Mouse (Mus musculus): ENCODE data around the gene Baiap2l2. TPM values are rescaled to one million over a fixed set of nuclear protein-coding genes. Genes with fewer than 3 reads are reported as not detected.
A peak's percentile ranks its signal among the peaks of the same experiment; 100 is the strongest.

Gene Baiap2l2
- not detected in 2 replicates for total RNA-seq (2021)
- long read RNA-seq = 0 reads

- DNase-seq = no peak
Observed at GRCm38 (mm10) chr15:79285399-79285798, at the start of gene Baiap2l2. Gene Baiap2l2, minus strand, starts transcription at chr15:79285537.

GRCm38 (mm10) chr15:79333409-79333808 lies 48.1 kb upstream of the Baiap2l2 start:
- no peak for DNase-seq

DNA sequence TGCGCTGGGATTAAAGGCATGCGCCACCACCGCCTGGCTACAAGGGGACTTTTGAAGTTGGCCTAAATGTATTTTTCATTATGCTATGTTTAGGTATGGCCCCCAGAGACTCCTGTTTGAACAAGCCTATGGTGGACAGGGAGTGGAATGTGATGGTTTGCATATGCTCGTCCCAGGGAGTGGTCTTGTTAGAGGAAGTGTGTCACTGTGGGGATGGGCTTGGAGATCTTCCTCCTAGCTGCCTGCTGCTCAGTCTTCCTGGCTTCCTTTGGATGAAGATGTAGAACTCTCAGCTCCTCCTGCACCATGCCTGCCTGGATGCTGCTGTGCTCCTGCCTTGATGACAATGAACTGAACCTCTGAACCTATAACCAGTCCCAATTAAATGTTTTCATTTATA lies 45.2 kb upstream of the Baiap2l2 start:
- DNase-seq = no peak

GRCm38 (mm10) chr15:79329979-79330363 lies 44.6 kb upstream of the Baiap2l2 start:
- DNase-seq = no peak

DNA sequence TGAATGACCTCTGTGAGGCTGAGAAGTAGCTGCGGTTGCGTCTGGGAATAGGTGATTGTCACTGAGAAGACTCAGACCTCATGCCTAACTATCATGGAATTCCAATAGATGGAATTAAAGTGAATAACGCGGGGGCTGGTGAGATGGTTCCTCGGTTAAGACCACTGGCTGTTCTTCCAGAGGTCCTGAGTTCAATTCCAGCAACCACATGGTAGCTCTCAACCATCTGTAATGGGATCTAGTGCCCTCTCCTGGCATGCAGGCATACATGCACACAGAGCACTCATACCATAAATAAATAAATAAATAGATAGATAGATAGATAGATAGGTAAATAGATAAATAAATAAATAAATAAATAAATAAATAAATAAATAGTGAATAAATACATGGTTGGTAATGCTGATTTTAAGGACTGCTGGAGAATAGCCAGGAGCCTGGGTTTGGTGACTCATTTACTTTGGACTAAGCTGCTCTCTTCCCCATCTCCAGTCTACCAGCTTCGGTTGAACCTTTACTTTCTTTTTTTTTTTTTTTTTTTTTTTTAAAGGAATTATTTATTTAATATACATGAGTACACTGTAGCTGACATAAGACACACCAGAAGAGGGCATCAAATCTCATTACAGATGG lies 44.1 kb upstream of the Baiap2l2 start:
- no peak for DNase-seq

GRCm38 (mm10) chr15:79328939-79329275 lies 43.6 kb upstream of the Baiap2l2 start:
- no peak for DNase-seq

- peak; percentile 99 for DNase-seq
Observed at GRCm38 (mm10) chr15:79328058-79328938, 43.0 kb upstream of the Baiap2l2 start, which contains the start of gene Pla2g6. Gene Pla2g6, minus strand, starts transcription at chr15:79328390.

DNA sequence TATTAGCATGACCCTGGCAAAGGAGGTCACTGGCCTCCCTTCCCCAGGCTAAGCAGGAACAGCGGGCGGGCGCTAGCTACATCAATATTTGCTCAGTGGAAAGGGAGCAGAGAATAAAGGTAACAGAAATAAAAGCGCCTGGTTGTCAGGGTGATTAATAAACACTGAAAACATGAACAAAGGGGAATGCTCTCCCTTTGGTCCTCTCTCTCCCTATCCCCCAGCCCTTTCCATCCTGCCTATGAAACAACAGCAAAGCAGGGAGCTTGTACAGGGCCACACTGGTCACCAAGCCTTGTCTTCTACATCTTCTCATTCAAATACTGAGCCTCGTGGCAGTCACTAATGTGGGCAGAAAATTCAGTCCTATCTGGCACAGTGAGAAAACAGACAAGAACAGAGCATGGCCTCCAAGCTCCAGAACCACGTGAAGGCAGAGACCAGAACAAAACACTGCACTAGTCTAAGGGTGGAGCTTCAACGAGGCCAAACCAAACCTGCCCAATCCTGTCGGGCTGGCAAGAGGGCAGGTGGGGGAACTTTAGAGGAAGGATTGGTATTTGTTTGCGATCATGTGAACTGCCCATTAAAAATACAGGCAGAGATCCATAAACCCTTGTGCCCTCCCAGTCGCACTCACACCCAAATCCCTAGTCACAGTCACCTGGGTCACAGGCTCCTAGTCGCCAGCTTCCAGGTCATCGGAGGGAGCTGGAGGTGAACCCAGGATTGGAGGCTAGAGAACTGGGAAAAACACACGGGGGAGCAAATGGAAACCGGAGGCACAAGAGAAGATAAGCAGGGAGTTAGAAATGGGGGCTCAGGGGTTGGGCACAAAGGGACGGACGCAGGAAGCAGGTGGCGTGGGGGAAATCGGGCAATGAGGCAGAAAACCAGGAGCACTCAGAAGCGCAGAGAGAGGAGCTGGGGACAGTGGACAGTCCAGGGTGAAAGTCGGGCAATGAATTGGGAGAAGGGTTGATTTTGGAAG lies 41.9 kb upstream of the Baiap2l2 start:
- DNase-seq = peak; percentile 23

- no peak for DNase-seq
Observed at GRCm38 (mm10) chr15:79326264-79326663, 40.9 kb upstream of the Baiap2l2 start.

DNA sequence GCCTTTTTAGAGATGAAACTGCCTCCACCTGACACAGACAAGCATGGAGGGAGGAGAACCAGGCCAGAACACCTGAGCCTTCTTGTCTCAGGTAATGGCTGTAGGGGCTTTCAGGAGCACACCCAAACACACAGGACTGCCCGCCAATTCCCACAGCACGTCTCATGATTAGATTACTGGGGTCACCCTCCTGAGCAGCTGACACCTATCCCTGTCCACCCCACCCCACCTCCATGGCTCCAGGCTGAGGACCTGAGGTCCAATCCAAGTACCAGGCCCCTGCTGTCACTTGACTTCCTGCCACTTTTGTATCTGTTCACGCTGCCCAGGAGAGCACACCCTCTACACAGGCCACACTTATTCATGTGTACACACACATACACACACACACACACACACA lies 40.4 kb upstream of the Baiap2l2 start:
- DNase-seq = no peak

DNA sequence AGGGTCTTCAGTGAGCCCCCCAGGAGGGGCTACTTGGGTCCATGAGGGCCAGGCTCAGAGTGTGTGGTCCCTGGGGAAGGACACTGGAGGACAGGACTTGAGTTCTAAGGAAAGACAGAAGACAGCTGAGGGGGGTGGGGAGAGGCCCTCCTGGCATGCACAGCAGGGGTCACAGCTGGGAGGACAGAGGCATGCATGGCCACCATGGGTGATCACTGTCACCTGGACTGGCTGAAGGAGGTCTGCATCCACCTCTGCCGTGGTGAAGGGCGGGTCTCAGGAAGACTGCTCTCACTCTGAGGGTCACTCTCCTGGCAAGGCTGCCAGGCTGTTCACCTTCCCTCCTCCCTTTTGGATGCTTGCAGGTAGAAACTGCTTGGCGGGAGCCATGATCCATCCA lies 39.0 kb upstream of the Baiap2l2 start:
- no peak for DNase-seq

- DNase-seq = no peak
Observed at GRCm38 (mm10) chr15:79323791-79324155, 38.4 kb upstream of the Baiap2l2 start.

DNA sequence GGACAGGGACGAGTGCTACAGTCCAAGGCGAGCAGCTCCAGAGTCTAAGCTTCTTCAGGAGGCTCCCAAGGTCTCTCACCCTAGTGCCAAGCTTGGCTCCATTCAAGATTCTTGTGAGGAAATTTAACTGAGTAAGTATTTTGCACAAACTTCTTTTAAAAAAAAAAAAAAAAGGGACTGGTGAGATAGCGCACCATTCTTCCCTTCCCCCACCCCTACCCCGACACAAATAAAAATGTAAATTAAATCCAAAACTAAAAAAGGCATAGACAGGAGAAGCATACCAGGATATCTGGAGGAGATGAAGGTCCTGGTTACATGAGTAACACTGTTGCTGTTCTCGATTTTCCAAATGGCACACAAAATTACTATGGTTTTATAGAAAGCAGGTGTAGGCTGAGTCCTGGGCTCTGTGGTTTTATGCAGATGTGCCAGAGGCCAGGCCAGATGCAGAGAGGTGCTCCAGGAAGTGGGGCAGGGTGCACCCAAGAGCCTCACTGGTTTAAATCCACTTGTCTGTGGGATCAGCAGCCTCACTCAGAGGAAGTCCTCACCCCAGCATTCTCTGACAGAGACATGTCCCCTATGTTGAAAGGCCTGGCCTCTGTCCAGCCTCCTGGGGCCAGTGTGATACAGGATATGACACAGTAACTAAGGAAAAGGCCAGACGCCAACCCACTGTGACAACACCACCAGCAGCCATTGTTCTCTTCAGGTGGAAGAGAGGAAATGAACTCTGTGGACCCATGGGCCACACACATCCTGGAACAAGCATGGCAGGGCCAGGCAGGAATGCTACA lies 37.9 kb upstream of the Baiap2l2 start:
- DNase-seq = peak; percentile 73

GRCm38 (mm10) chr15:79322281-79322990 lies 37.1 kb upstream of the Baiap2l2 start:
- no peak for DNase-seq

GRCm38 (mm10) chr15:79321733-79322190 lies 36.4 kb upstream of the Baiap2l2 start:
- DNase-seq = no peak

- DNase-seq = no peak
Observed at GRCm38 (mm10) chr15:79313848-79314369, 28.6 kb upstream of the Baiap2l2 start.

GRCm38 (mm10) chr15:79307861-79308260 lies 22.5 kb upstream of the Baiap2l2 start:
- DNase-seq = no peak

DNA sequence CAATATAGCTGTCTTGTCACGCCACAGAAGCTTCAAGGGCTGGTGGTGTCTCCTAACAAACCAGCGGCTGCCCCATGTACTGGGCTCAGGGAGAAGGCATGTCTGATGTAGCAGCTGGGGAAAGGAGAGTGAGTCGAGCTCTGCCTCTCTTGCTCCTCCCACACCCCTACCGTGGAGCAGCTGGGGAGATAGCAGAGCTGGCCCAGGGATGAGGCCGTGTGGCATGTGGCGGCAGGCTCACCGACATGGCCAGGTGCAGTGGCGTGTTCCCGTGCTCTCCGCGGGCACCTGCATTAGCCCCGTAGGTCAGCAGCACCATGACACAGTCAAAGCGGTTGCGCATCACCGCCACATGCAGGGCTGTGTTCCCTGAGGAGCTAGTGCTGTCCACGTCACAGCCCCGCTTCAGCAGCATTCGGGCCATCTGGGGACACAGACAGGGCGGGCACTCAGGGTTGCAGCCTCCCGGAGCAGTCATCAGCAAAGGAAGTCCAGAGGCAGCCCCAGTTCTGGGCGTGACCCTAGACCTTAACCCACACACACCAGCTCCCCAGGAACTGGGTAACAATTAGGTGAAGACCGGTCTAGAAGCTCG lies 20.8 kb upstream of the Baiap2l2 start:
- no peak for DNase-seq

GRCm38 (mm10) chr15:79304832-79305231 lies 19.5 kb upstream of the Baiap2l2 start:
- no peak for DNase-seq

DNA sequence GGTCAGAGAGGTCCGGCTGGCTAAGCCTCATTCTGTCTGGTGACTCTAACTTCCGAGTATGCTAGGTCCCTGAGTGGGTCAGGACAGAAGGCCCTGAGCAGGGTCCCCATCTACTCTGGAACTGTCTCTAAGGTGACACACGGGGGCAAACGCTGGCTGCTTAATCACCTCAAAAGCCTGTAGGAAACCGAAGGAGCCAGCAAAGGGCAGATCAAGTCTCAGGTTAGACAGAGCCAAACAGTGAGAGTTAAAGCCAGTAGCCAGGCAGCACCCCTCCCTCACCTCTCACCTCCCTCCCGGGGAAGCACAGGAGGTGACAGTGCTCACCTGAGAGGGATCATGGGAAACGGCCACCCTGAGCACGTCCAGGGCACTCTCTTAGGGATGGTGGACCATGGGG lies 18.4 kb upstream of the Baiap2l2 start:
- DNase-seq = no peak
